Mouse (Mus musculus) C2C12 (cell line): ENCODE measurements around the gene Prrg4.

ENCODE experiments used
- CTCF ChIP-seq: IDR thresholded peaks from one replicate; pipeline ENCODE4 v1.5.1; 2011; ENCODE audit not compliant: control insufficient read depth, insufficient read depth, insufficient read length
- USF1 ChIP-seq: IDR thresholded peaks from one replicate; pipeline ENCODE4 v1.6.1; 2011; ENCODE audit warnings: low read depth, mild to moderate bottlenecking, control low read depth, moderate library complexity

DNA sequence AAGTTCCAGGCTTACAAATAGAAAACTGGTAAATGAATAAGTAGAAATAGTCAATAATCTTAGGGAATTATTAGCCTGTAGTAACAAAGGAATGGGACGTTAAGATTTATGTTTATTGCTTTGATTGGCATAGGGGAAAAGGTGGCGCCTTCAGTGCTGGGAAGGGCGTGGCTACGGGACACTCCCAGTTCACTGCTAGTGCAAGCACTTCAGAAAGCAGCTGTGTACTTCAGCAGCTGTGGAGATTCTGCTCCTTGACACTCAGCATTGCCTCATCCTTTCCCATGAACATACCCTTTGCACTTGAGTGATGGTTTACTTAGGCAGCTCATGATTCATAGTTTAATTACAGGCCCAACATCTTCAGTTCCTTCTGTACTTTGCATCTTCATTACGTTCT is 9.4 kb upstream of the Prrg4 start:
- no peak for TF ChIP-seq CTCF
- TF ChIP-seq USF1, result no peak
